Mouse (Mus musculus) brain, embryonic 14.5 days (tissue): ENCODE data around the gene Ston2. TPM values are rescaled to one million over a fixed set of nuclear protein-coding genes. Genes with fewer than 3 reads are reported as not detected.

ENCODE experiments used
- DNase-seq: peaks from one replicate; pipeline ENCODE4 v3.0.0-alpha.2; 2011; ENCODE audit warnings: low read depth
- CTCF ChIP-seq: fragments of 200-500 bp; IDR thresholded peaks from 2 replicates; pipeline ENCODE4 v1.5.1; 2012; ENCODE audit warnings: inconsistent platforms, mild to moderate bottlenecking, moderate library complexity, borderline replicate concordance; ENCODE audit not compliant: insufficient read depth, insufficient read length; ENCODE audit errors: extremely low read depth
- POLR2A ChIP-seq: fragments of 200-500 bp; IDR thresholded peaks from 2 replicates; pipeline ENCODE4 v1.6.1; 2012; ENCODE audit warnings: mild to moderate bottlenecking, inconsistent platforms, borderline replicate concordance; ENCODE audit not compliant: poor library complexity, insufficient read depth, insufficient read length, severe bottlenecking; ENCODE audit errors: extremely low read depth
- polyA plus RNA-seq: library from polyadenylated mRNA; depleted of rRNA; stranded (reverse); fragments of >200 nt; gene quantifications from 2 replicates; pipeline ENCODE4 v1.2.3, GENCODE M21; 2012

Ston2 gene
- polyA plus RNA-seq, 1 experiment: 9.0 TPM

DNA sequence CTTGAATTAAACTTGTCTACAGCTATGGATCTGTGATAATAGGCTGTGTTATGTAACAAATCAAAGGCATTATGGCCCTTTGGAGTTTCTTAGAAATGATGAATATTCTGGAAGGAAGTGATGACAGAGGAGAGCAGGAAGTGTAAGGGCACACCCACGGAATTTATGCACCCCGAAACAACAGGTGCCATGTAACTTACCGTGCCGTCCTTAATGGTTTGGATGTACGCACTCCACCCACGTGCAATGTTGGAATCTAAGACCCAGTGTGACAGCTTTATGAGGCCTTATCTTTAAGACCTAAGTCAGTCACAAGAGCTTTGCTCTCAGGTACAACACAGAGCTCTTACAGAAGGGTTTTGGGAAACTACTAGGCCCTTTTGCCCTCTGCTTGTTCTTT is 124.9 kb downstream of the Ston2 start:
- TF ChIP-seq POLR2A (no peak), CTCF (no peak)
- no peak for DNase-seq

DNA sequence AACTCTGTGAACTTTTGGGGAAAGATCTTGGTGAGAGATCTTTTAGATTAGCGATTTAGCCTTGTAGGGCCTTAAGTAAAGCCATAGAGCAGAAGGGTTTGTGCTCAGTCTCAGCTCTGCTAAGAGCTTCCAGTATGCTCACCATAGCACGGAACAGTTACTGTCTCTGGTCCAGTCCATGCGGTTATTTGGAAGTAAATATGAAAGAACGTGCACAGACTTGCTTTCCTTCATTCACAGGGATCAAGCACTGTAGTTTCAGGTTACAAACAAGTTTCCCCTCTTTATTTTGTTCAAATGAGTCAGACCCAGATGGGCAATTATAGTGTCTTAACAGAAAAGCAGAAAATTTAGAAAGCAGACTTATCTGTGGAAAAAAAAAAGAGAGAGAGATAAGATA is 125.3 kb downstream of the Ston2 start:
- DNase-seq: no peak
- TF ChIP-seq POLR2A (no peak), CTCF (no peak)

DNA sequence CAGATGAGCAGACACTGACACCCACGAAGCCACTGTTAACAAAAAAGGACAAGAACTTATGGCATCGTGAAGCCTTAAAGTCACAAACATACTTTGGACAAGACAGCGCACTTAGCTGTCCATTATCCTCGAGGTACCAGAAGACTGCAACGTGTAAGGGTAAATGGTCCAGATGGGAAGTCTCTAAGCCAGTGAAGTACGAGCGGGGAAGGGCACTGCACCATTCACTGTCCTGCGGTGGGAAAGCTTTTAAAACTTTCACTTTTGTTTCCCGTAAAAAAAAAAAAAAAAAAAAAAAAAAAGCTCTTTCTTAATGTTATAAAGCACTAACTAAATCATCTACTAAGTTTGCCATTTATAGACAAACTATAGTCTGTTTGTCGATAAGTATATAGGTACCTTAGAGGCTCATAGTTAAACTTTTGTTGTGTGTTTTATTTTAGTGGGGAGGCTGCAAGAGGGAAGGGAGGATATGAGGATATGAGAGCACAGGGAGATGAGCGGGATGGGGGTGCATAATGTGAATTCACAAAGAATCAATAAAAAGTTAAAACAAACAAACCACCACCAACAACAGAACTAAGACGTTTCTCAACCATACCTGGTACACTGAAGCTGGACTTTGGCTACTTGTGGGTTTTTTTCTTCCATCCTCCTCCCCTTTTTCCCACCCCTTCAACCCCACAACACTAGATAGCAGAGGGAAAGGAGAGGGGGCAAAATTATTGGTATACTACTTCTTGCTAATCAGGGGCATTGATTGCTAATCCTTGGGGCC is 127.4 kb downstream of the Ston2 start:
- TF ChIP-seq CTCF: no peak
- no peak for TF ChIP-seq POLR2A
- no peak for DNase-seq

DNA sequence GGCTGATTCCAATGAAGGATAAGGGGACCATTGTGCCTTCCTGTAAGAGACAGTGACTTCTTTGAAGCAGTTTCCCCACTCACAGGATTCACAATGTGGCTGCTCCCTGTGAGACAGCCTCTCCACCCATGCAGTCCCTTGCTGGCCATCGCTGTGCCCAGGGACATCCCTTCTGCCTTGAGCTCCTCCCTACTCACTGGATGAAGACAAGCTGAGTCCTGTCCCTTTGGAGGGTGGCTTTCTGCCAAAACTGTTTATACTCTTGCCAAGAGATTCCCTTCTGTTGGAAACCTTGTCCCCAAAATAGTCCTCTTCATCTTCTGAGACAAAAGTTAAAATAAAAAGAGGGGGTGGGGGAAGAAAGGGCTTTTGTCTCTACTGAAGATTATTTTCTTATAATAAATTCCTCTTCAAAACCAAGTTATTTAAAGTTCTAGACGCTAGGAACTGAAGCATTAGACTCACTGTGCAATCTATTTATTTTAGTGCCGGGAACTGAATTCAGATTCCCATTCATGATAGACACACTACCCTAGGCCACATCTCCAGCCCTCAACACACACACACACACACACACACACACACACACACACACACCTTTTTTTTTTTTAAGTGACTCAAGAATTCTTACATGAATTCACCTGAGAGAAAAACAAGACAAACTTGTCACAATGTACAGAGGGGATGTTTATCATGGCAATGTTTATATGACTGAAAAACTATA is 133.6 kb downstream of the Ston2 start:
- DNase-seq: peak; percentile 70
- TF ChIP-seq POLR2A (no peak), CTCF (no peak)

DNA sequence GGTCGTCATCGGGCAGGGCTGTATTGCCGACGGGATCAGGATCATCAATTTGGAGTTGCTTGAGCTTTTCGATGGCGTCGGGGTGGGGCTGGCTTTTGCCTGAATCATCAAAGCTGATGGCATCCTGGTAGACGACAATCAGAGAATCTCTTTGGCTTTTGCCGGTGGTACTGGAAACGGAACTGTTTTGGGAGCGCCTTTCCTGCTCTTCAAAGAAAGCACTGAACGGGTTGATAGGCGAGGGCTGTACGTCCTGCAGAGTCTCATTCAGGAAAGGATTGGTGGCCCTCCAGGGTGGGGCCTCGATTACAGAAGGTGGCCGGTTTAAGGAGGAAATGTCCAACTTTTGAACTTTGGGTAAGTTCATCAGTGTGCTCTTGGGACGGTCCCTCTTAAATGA is 139.8 kb downstream of the Ston2 start:
- TF ChIP-seq CTCF (no peak), POLR2A (no peak)
- no peak for DNase-seq

DNA sequence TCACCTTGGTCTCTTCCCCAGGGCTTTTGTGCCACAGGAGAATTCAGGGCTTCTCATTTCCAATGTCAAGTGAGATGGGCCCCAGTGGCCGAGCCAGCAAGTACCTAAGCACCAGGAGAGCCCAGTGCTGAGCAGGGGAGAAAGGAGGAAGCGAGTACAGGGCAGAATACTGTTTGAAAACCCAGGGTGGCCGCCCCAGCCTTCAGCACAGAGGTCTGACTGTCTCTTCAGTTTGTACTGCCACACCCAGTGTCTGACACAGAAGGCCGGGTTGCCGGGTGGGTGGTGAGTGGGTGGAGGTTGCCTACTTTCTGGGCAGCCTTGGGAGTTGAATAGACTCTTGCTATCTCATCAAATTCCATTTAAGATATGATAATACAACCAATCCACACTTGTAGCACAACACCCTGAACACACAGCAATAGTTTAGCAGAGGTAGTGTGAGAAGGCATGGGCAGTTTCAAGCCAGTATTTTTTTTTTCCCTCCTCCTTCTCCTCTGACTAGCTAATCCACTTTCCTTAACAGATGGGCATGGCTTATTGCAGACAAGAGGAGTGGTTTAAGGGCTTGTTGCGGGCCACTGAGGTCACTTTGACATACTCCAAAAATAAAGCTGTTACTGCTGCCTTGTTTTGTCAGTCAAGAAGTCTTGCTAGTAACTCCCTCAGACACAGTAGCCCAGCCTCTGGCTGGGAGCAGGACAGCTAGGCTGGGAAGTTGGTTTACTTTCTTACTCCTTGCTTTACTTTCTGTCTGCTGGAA is 142.6 kb downstream of the Ston2 start:
- no peak for DNase-seq
- TF ChIP-seq POLR2A (no peak), CTCF (no peak)

DNA sequence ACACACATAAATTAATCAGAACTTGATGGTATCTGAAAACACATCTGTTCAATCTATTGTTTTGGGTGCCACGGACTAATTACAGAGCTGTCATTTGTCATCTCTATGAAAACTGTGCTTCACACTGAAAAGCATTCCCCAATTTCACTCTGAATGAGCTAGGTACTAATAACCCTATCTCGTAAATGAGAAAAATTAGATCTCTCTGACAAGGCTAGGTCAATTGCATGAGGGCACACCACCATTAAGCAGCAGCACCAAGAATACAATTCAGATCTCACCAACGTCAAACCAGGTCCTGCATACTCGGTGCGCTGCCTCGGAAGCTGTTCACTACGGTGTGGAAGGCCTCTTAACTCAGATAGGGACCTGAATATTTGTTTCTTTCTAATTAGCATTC is 145.0 kb downstream of the Ston2 start:
- peak; percentile 75 for DNase-seq
- no peak for TF ChIP-seq CTCF
- no peak for TF ChIP-seq POLR2A

DNA sequence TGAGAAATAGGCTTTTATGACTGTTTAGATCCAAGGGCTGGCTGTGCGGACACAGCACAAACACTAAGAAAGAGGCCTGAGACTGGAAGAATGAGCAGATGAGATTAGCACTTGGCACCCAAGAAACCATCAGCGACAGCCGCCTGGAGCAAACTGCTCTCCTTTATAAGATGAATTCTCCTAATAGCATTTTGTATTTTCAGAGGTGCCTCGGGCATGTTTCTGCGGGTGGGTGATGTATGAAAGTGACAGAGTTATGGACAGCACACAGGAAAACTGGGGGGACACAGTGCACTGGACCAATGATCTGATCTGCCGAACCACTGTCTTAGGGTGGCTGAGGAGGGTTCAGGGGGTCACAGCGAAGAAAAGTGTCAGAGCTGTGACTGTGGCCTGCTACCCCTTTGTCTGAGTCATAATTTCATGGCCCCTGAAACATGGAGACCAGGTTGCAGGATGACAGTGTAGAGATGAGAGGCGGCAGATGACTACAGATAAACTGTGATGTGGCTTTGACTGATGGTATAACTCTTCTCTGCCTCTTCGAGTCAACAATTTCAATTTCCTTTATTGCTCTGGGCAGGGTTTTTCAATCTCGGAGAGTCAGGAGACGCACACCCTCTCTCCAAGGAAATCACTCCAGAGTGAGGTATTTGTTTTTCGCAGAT is 145.6 kb downstream of the Ston2 start:
- peak; percentile 48 for DNase-seq
- TF ChIP-seq CTCF (no peak), POLR2A (no peak)

DNA sequence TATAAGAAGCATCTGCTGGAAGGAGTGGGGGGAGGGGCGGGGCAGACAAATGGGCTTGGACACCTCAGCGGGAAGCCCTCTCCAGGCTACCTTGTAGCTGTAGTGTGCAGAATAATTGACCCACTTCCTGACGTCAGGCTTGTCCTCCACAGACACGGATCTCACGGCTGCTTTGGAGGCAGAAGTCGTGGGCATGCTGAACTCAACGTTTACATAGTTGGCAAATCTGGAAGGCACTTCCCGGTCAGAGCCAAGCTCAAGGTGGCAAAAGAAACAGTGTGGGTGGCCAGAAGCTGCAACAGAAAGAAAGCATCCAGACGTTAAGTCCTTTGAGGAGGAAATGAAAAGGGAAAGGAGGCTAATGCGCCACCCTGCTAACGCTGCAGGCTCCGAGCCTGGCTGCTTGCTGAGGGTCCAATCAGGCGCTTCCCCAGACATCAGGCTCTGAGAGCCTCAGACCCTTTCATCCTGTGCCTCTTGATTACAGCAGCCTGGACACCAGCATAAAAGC is 146.5 kb downstream of the Ston2 start:
- TF ChIP-seq CTCF (no peak), POLR2A (no peak)
- DNase-seq: peak; percentile 86

DNA sequence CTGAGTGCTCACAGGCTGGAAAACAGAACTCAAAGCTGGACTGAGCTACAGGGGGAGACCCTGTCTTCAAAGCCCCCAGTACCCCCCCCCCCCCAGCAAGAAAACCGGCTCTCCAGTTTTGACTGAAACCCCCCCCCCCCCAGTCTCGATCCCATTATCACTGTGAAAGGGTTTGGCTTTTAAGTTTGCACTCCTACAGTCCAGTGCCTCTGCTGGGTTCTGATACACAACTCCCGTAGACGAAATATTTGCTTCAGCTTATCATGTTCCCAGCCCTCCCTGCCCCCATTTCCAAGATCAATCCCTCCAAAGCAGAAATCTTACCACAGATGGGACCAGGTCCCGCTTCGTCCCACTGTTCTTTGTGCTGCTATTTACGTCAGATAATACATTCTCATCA is 147.1 kb downstream of the Ston2 start:
- no peak for DNase-seq
- TF ChIP-seq POLR2A (no peak), CTCF (no peak)
